Mouse (Mus musculus) 3T3-L1 (cell line): ENCODE measurements around the gene Rbl1.
A peak's percentile ranks its signal among the peaks of the same experiment; 100 is the strongest.
"Not testable (repeated sequence)": the region's sequence is repeated elsewhere in the genome, so short reads cannot be mapped to it uniquely, and the experiment has no call there.

Source experiments
- DNase-seq: peaks from one replicate; pipeline ENCODE4 v3.0.0-alpha.2; 2015; ENCODE audit warnings: low read depth, low spot score

Rbl1 gene

GRCm38 (mm10) chr2:157204366-157205218, at the start of gene Rbl1:
Rbl1 (minus strand) TSS chr2:157204534.
- DNase-seq: peak; percentile 90

GRCm38 (mm10) chr2:157248111-157248510, 43.8 kb upstream of the Rbl1 start:
- DNase-seq: peak; percentile 26

- DNase-seq: peak; percentile 22
These were observed 41.3 kb upstream of the Rbl1 start for GRCm38 (mm10) chr2:157245603-157246002.

- DNase-seq: peak; percentile 9
These were observed 40.7 kb upstream of the Rbl1 start for GRCm38 (mm10) chr2:157245001-157245400.

- no peak for DNase-seq
These were observed 31.6 kb upstream of the Rbl1 start for GRCm38 (mm10) chr2:157235946-157236345.

GRCm38 (mm10) chr2:157221916-157222315, 17.6 kb upstream of the Rbl1 start:
- DNase-seq: not testable (repeated sequence)

GRCm38 (mm10) chr2:157220108-157220507, 15.8 kb upstream of the Rbl1 start:
- no peak for DNase-seq

- no peak for DNase-seq
These were observed 7.4 kb upstream of the Rbl1 start for GRCm38 (mm10) chr2:157211731-157212130.

GRCm38 (mm10) chr2:157203459-157204365, 622 bp downstream of the Rbl1 start:
- peak; percentile 60 for DNase-seq

GRCm38 (mm10) chr2:157203026-157203425, 1.3 kb downstream of the Rbl1 start:
- DNase-seq: no peak

- no peak for DNase-seq
These were observed 2.0 kb downstream of the Rbl1 start for GRCm38 (mm10) chr2:157202361-157202760.

- DNase-seq: peak; percentile 49
These were observed 3.1 kb downstream of the Rbl1 start for GRCm38 (mm10) chr2:157201081-157201830.

- DNase-seq: not testable (repeated sequence)
These were observed 5.9 kb downstream of the Rbl1 start for GRCm38 (mm10) chr2:157198405-157198804.

- DNase-seq: no peak
These were observed 13.7 kb downstream of the Rbl1 start for GRCm38 (mm10) chr2:157190651-157191050.

GRCm38 (mm10) chr2:157187223-157187622, 17.1 kb downstream of the Rbl1 start:
- no peak for DNase-seq

GRCm38 (mm10) chr2:157186504-157186903, 17.8 kb downstream of the Rbl1 start:
- no peak for DNase-seq

- no peak for DNase-seq
These were observed 19.2 kb downstream of the Rbl1 start for GRCm38 (mm10) chr2:157185022-157185660.

- no peak for DNase-seq
These were observed 26.2 kb downstream of the Rbl1 start for GRCm38 (mm10) chr2:157178167-157178566.

- no peak for DNase-seq
These were observed 28.1 kb downstream of the Rbl1 start for GRCm38 (mm10) chr2:157176248-157176647.

- DNase-seq: peak; percentile 56
These were observed 29.9 kb downstream of the Rbl1 start for GRCm38 (mm10) chr2:157174416-157174815.

- DNase-seq: no peak
These were observed 30.8 kb downstream of the Rbl1 start for GRCm38 (mm10) chr2:157173555-157173954.
